Mouse (Mus musculus) hindbrain, postnatal 0 days (tissue): ENCODE results near the gene Kif6. TPM values are rescaled to one million over a fixed set of nuclear protein-coding genes. Genes with fewer than 3 reads are reported as not detected.

Experiments used
- ATAC-seq: fragments of 200-750 bp; cut with Nextera tagmentation; 2 replicates; pipeline ENCODE4 v1.8.0; 2017; ENCODE audit warnings: mild to moderate bottlenecking, moderate TSS enrichment, moderate library complexity
- DNase-seq: peaks from one replicate; pipeline ENCODE4 v3.0.0-alpha.2; 2015; ENCODE audit warnings: low spot score
- H3K27ac ChIP-seq: fragments of 300-500 bp; sonication (generic); 2 replicates; pipeline ENCODE4 v1.5.1; 2014; ENCODE audit warnings: mild to moderate bottlenecking
- H3K27me3 ChIP-seq: fragments of 300-500 bp; sonication (generic); 2 replicates; pipeline ENCODE4 v1.6.1; 2014; ENCODE audit warnings: low read length, mixed read lengths; ENCODE audit not compliant: insufficient read depth
- H3K36me3 ChIP-seq: fragments of 300-500 bp; sonication (generic); 2 replicates; pipeline ENCODE4 v1.6.1; 2014; ENCODE audit warnings: low read length, mixed read lengths; ENCODE audit not compliant: insufficient read depth
- H3K4me1 ChIP-seq: fragments of 300-500 bp; sonication (generic); 2 replicates; pipeline ENCODE4 v1.6.1; 2014; ENCODE audit warnings: antibody characterized with exemption, low read length, mixed read lengths; ENCODE audit not compliant: insufficient read depth
- H3K4me2 ChIP-seq: fragments of 300-500 bp; sonication (generic); 2 replicates; pipeline ENCODE4 v1.6.1; 2014; ENCODE audit warnings: low read depth, mild to moderate bottlenecking, low read length, moderate library complexity, mixed read lengths
- H3K4me3 ChIP-seq: fragments of 300-500 bp; sonication (generic); 2 replicates; pipeline ENCODE4 v1.5.1; 2014; ENCODE audit warnings: low read length
- H3K9ac ChIP-seq: fragments of 300-500 bp; sonication (generic); replicated peaks from 2 replicates; pipeline ENCODE4 v1.6.1; 2014; ENCODE audit warnings: mild to moderate bottlenecking, low read length, moderate library complexity, mixed read lengths
- H3K9me3 ChIP-seq: fragments of 300-500 bp; sonication (generic); 2 replicates; pipeline ENCODE4 v1.6.1; 2016; ENCODE audit warnings: low read length, mixed read lengths
- CTCF ChIP-seq: IDR thresholded peaks from 2 replicates; pipeline ENCODE4 v1.5.1; 2016; ENCODE audit warnings: antibody characterized with exemption, control low read depth, low read depth
- WGBS: fragments of 180-500 bp; shearing (Covaris S2); extraction: QIAGEN DNeasy Blood & Tissue Kit; methylation state at CpG from one replicate; pipeline ENCODE4 v1.1.7; 2014; 5-methylcytosine and 5-hydroxymethylcytosine counted together
- polyA plus RNA-seq: library from polyadenylated mRNA; unstranded; fragments of >200 nt; fragmentation: Nextera tagmentation; extraction: Ambion mirVana; gene quantifications from 2 replicates; pipeline ENCODE4 v1.2.1, GENCODE M21; 2015
- total RNA-seq: library from RNA; depleted of rRNA; stranded (reverse); fragments of >200 nt; gene quantifications from 2 replicates; pipeline ENCODE4 v1.2.3, GENCODE M21; 2014; rRNA removed

The Kif6 gene
- total and polyA plus RNA-seq, 2 experiments from 2014 or later = 1.5 to 2.6 TPM

GRCm38 (mm10) chr17:49951856-49952607 is 337.1 kb downstream of the Kif6 start:
- H3K9ac ChIP-seq = peak overlapping the region; percentile 35; the same call in 1 of the 2 replicates
- WGBS = 10% methylated on average over 22 of the region's 22 CpGs

DNA sequence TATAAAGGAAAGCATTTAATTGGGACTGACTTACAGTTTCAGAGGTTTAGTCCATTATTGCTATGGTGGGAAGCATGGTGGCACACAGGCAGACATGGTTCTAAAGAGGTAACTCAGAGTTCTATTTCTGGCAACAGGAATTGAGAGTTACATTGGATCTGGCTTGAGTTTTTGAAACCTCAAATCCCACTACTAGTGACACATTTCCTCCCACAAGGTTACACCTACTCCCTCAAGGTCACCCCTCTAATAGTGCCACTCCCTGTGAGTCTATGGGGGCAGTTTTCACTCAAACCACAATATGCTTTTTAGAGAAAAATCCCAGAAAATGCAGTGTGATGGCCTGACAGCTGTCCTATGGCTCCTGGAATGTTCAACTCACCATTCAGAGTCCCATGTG is 344.1 kb downstream of the Kif6 start:
- Histone ChIP-seq H3K36me3 (no peaks in the 10 kb centered on the region), H3K27ac (no peak overlapping the region), H3K4me3 (no peak overlapping the region), H3K9ac (no peak overlapping the region), H3K9me3 (no peaks in the 10 kb centered on the region), H3K4me1 (no peaks in the 10 kb centered on the region), H3K4me2 (no peak overlapping the region), H3K27me3 (no peaks in the 10 kb centered on the region)
- ATAC-seq = no peak
- no peak for TF ChIP-seq CTCF
- no peak for DNase-seq

More at GRCm38 (mm10) chr17:49951856-49952607, 337.1 kb downstream of the Kif6 start:
- no peaks in the 10 kb centered on the region for H3K9me3 ChIP-seq
- ATAC-seq (peak; percentile 62; the same call in 1 of the 2 replicates), DNase-seq (peak; percentile 39)
- H3K4me2 ChIP-seq = peak overlapping the region; percentile 61
- TF ChIP-seq CTCF = no peak
- peaks cover 8% of the 10 kb centered on the region for H3K4me1 ChIP-seq
- H3K27me3 ChIP-seq = no peaks in the 10 kb centered on the region
- peak overlapping the region; percentile 31 for H3K4me3 ChIP-seq
- H3K36me3 ChIP-seq = no peaks in the 10 kb centered on the region
- peak overlapping the region; percentile 54; the same call in 1 of the 2 replicates for H3K27ac ChIP-seq

Other genes with a start within 250 kb of the Kif6 start
- 13.6 and 18.4 TPM in 2 replicates for gene Mocs1, start 186.8 kb upstream of the Kif6 start, total RNA-seq
- 4.4 and 4.7 TPM in 2 replicates for gene Mocs1, start 186.8 kb upstream of the Kif6 start, polyA plus RNA-seq
- 12.9 and 24.5 TPM in 2 replicates for gene Daam2, start 50.8 kb upstream of the Kif6 start, total RNA-seq
- 2.2 and 3.2 TPM in 2 replicates for gene Daam2, start 50.8 kb upstream of the Kif6 start, polyA plus RNA-seq